Mouse (Mus musculus): Measurements from ENCODE around the gene Spon1. TPM values are rescaled to one million over a fixed set of nuclear protein-coding genes. Genes with fewer than 3 reads are reported as not detected.

Gene Spon1
- polyA plus RNA-seq, 1 experiment: 0.65 TPM

- H3K27ac ChIP-seq (ENCODE audit: control insufficient read depth, insufficient read depth, low read depth, low read length, poor library complexity): no peak overlapping the region
- no peaks in the 10 kb centered on the region for H3K4me1 ChIP-seq (ENCODE audit: control insufficient read depth, insufficient read depth, low read length)
- no peak overlapping the region for H3K4me3 ChIP-seq (replicated peaks; ENCODE audit: control insufficient read depth, low read depth, low read length)
- no peak for TF ChIP-seq POLR2A (IDR thresholded peaks at IDR 0.05; ENCODE audit: borderline replicate concordance, control insufficient read depth, low read depth, low read length)
- TF ChIP-seq CTCF (IDR thresholded peaks at IDR 0.05; ENCODE audit: control insufficient read depth, insufficient read depth, low read length): no peak
These were observed 203.4 kb downstream of the Spon1 start for GRCm38 (mm10) chr7:113969182-113969581.

DNA sequence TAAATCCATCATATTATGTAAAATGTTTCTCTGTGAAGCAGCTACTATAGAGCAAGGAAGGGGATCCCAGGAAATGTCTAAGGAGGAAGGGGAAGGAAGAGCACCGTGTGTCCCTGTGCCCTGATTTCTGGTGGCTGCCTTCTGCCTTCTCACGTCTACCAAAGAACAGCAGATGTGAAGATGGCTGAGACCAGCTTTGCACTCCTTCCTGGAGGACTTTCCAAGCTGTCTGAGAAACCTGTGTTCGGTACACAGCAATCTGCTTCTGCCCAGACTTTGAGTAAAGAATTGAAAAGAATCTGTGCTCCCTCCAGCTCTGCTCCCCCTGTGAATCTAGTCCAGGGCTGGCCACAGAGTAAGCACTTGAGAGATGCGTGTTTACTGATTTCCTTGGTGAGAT, 206.7 kb downstream of the Spon1 start:
- H3K4me1 ChIP-seq (ENCODE audit: control insufficient read depth, insufficient read depth, low read length): no peaks in the 10 kb centered on the region
- H3K27ac ChIP-seq (ENCODE audit: control insufficient read depth, insufficient read depth, low read depth, low read length, poor library complexity): no peak overlapping the region
- TF ChIP-seq CTCF (IDR thresholded peaks at IDR 0.05; ENCODE audit: control insufficient read depth, insufficient read depth, low read length) (no peak), POLR2A (IDR thresholded peaks at IDR 0.05; ENCODE audit: borderline replicate concordance, control insufficient read depth, low read depth, low read length) (no peak)
- H3K4me3 ChIP-seq (replicated peaks; ENCODE audit: control insufficient read depth, low read depth, low read length): no peak overlapping the region
- WGBS: 85% methylated on average over 4 of the region's 4 CpGs

GRCm38 (mm10) chr7:113986406-113987134, 220.8 kb downstream of the Spon1 start:
- Histone ChIP-seq H3K4me1 (ENCODE audit: control insufficient read depth, insufficient read depth, low read length) (no peaks in the 10 kb centered on the region), H3K4me3 (replicated peaks; ENCODE audit: control insufficient read depth, low read depth, low read length) (no peak overlapping the region), H3K27ac (ENCODE audit: control insufficient read depth, insufficient read depth, low read depth, low read length, poor library complexity) (no peak overlapping the region)
- no peak for TF ChIP-seq CTCF (IDR thresholded peaks at IDR 0.05; ENCODE audit: control insufficient read depth, insufficient read depth, low read length)
- no peak for TF ChIP-seq POLR2A (IDR thresholded peaks at IDR 0.05; ENCODE audit: borderline replicate concordance, control insufficient read depth, low read depth, low read length)
- 84% methylated on average over 10 of the region's 10 CpGs for WGBS

- H3K4me3 ChIP-seq (replicated peaks; ENCODE audit: control insufficient read depth, low read depth, low read length): no peak overlapping the region
- no peaks in the 10 kb centered on the region for H3K4me1 ChIP-seq (ENCODE audit: control insufficient read depth, insufficient read depth, low read length)
- TF ChIP-seq CTCF (IDR thresholded peaks at IDR 0.05; ENCODE audit: control insufficient read depth, insufficient read depth, low read length): no peak
- TF ChIP-seq POLR2A (IDR thresholded peaks at IDR 0.05; ENCODE audit: borderline replicate concordance, control insufficient read depth, low read depth, low read length): no peak
- H3K27ac ChIP-seq (ENCODE audit: control insufficient read depth, insufficient read depth, low read depth, low read length, poor library complexity): no peak overlapping the region
These were observed 222.4 kb downstream of the Spon1 start for GRCm38 (mm10) chr7:113988156-113988555.

- no peaks in the 10 kb centered on the region for H3K4me1 ChIP-seq (ENCODE audit: control insufficient read depth, insufficient read depth, low read length)
- 72% methylated on average over 7 of the region's 7 CpGs for WGBS
- TF ChIP-seq CTCF (IDR thresholded peaks at IDR 0.05; ENCODE audit: control insufficient read depth, insufficient read depth, low read length) (no peak), POLR2A (IDR thresholded peaks at IDR 0.05; ENCODE audit: borderline replicate concordance, control insufficient read depth, low read depth, low read length) (no peak)
- H3K4me3 ChIP-seq (replicated peaks; ENCODE audit: control insufficient read depth, low read depth, low read length): no peak overlapping the region
- H3K27ac ChIP-seq (ENCODE audit: control insufficient read depth, insufficient read depth, low read depth, low read length, poor library complexity): no peak overlapping the region
These were observed 232.0 kb downstream of the Spon1 start for GRCm38 (mm10) chr7:113997675-113998354.

GRCm38 (mm10) chr7:114004171-114004570, 238.4 kb downstream of the Spon1 start:
- Histone ChIP-seq H3K4me3 (replicated peaks; ENCODE audit: control insufficient read depth, low read depth, low read length) (no peak overlapping the region), H3K27ac (ENCODE audit: control insufficient read depth, insufficient read depth, low read depth, low read length, poor library complexity) (no peak overlapping the region), H3K4me1 (ENCODE audit: control insufficient read depth, insufficient read depth, low read length) (no peaks in the 10 kb centered on the region)
- 66% methylated on average over 5 of the region's 5 CpGs for WGBS
- TF ChIP-seq CTCF (IDR thresholded peaks at IDR 0.05; ENCODE audit: control insufficient read depth, insufficient read depth, low read length) (no peak), POLR2A (IDR thresholded peaks at IDR 0.05; ENCODE audit: borderline replicate concordance, control insufficient read depth, low read depth, low read length) (no peak)

DNA sequence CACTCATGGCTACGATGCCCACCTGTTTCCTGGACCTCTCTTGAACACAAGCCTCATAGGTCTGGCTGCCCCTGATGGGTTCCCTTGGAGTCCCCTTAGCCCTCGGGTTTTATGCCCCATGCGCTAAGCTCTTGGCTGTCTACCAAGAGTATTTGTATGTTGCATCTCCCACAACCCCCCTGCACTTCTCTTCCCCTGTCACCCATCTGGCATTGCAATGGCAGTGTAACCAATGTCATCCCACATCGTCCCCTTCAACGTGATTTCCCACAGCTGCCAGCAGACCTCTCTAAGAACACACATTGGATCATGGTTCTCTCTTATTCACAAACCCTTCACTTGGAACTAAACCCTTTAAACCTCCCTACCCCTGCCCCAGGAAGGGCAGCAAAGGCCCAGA, 239.7 kb downstream of the Spon1 start:
- no peak overlapping the region for H3K4me3 ChIP-seq (replicated peaks; ENCODE audit: control insufficient read depth, low read depth, low read length)
- no peaks in the 10 kb centered on the region for H3K4me1 ChIP-seq (ENCODE audit: control insufficient read depth, insufficient read depth, low read length)
- 37% methylated on average over 5 of the region's 5 CpGs for WGBS
- H3K27ac ChIP-seq (ENCODE audit: control insufficient read depth, insufficient read depth, low read depth, low read length, poor library complexity): no peak overlapping the region
- TF ChIP-seq POLR2A (IDR thresholded peaks at IDR 0.05; ENCODE audit: borderline replicate concordance, control insufficient read depth, low read depth, low read length) (no peak), CTCF (IDR thresholded peaks at IDR 0.05; ENCODE audit: control insufficient read depth, insufficient read depth, low read length) (no peak)

DNA sequence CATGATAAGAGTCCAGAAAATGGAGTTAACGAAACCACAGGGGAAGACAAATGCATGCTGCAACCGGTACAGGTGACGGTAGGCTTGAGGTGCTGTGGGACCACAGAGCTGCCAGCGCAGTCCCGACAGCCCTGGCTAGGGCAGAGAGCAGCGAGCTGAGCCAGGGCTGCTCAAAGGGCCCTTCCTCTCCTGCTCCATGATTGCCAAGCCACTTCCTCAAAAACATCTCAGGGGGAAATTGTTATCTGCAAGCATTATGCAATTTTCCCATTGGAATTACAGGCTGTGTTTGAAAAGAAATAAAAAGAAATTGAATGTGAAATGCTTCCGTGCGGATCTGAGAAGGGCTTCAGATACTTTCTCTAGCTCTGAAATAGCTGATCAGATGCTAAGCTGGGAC, 240.7 kb downstream of the Spon1 start:
- WGBS: 74% methylated on average over 8 of the region's 8 CpGs
- no peaks in the 10 kb centered on the region for H3K4me1 ChIP-seq (ENCODE audit: control insufficient read depth, insufficient read depth, low read length)
- H3K27ac ChIP-seq (ENCODE audit: control insufficient read depth, insufficient read depth, low read depth, low read length, poor library complexity): no peak overlapping the region
- H3K4me3 ChIP-seq (replicated peaks; ENCODE audit: control insufficient read depth, low read depth, low read length): no peak overlapping the region
- no peak for TF ChIP-seq CTCF (IDR thresholded peaks at IDR 0.05; ENCODE audit: control insufficient read depth, insufficient read depth, low read length)
- no peak for TF ChIP-seq POLR2A (IDR thresholded peaks at IDR 0.05; ENCODE audit: borderline replicate concordance, control insufficient read depth, low read depth, low read length)
